Mouse (Mus musculus) Muller cell, postnatal 12 days (primary cell): Measurements from ENCODE around the gene Col13a1.

Source experiments
- DNase-seq: peaks from one replicate; pipeline ENCODE4 v3.0.0-alpha.2; 2015; ENCODE audit errors: inconsistent ontology term

The Col13a1 gene

GRCm38 (mm10) chr10:61978866-61979340 lies at the start of gene Col13a1:
Gene Col13a1, minus strand, starts transcription at chr10:61979108.
- DNase-seq: peak; percentile 40

GRCm38 (mm10) chr10:62027699-62028098 lies 48.8 kb upstream of the Col13a1 start:
- no peak for DNase-seq

- DNase-seq: peak; percentile 73
These were observed 45.1 kb upstream of the Col13a1 start for GRCm38 (mm10) chr10:62023821-62024551.

- no peak for DNase-seq
These were observed 41.2 kb upstream of the Col13a1 start for GRCm38 (mm10) chr10:62020068-62020620.

- no peak for DNase-seq
These were observed 40.6 kb upstream of the Col13a1 start for GRCm38 (mm10) chr10:62019386-62020067.

GRCm38 (mm10) chr10:62016947-62017346 lies 38.0 kb upstream of the Col13a1 start:
- peak; percentile 50 for DNase-seq

- no peak for DNase-seq
These were observed 34.3 kb upstream of the Col13a1 start for GRCm38 (mm10) chr10:62013190-62013589.

GRCm38 (mm10) chr10:62012371-62012770 lies 33.5 kb upstream of the Col13a1 start:
- no peak for DNase-seq

- DNase-seq: no peak
These were observed 31.1 kb upstream of the Col13a1 start for GRCm38 (mm10) chr10:62009981-62010500.

- no peak for DNase-seq
These were observed 29.1 kb upstream of the Col13a1 start for GRCm38 (mm10) chr10:62007958-62008357.

- DNase-seq: no peak
These were observed 27.5 kb upstream of the Col13a1 start for GRCm38 (mm10) chr10:62006371-62006770.

- no peak for DNase-seq
These were observed 21.3 kb upstream of the Col13a1 start for GRCm38 (mm10) chr10:62000216-62000615.

- no peak for DNase-seq
These were observed 20.9 kb upstream of the Col13a1 start for GRCm38 (mm10) chr10:61999766-62000165.

- DNase-seq: no peak
These were observed 12.8 kb upstream of the Col13a1 start for GRCm38 (mm10) chr10:61991481-61992424.

GRCm38 (mm10) chr10:61980424-61980823 lies 1.5 kb upstream of the Col13a1 start:
- DNase-seq: peak; percentile 65

- DNase-seq: peak; percentile 51
These were observed 619 bp downstream of the Col13a1 start for GRCm38 (mm10) chr10:61978112-61978865.

- no peak for DNase-seq
These were observed 1.4 kb downstream of the Col13a1 start for GRCm38 (mm10) chr10:61977392-61978096.

GRCm38 (mm10) chr10:61976987-61977386 lies 1.9 kb downstream of the Col13a1 start:
- DNase-seq: no peak

GRCm38 (mm10) chr10:61974581-61974980 lies 4.3 kb downstream of the Col13a1 start:
- no peak for DNase-seq

- no peak for DNase-seq
These were observed 6.9 kb downstream of the Col13a1 start for GRCm38 (mm10) chr10:61972041-61972440.
